Mouse (Mus musculus) small intestine, adult 2 months (tissue): Measurements from ENCODE around the gene Clock. TPM values are rescaled to one million over a fixed set of nuclear protein-coding genes. Genes with fewer than 3 reads are reported as not detected.

Source experiments
- H3K27ac ChIP-seq: fragments of 200-500 bp; 2 replicates; pipeline ENCODE4 v1.5.1; 2012; ENCODE audit warnings: low read depth, low read length, control low read depth, inconsistent platforms; ENCODE audit not compliant: insufficient read depth
- H3K27me3 ChIP-seq: fragments of 200-500 bp; 2 replicates; pipeline ENCODE4 v1.6.1; 2012; ENCODE audit warnings: mild to moderate bottlenecking, moderate library complexity, low read length, inconsistent platforms; ENCODE audit not compliant: control insufficient read depth, insufficient read depth
- H3K36me3 ChIP-seq: fragments of 200-500 bp; 2 replicates; pipeline ENCODE4 v1.6.1; 2012; ENCODE audit warnings: mild to moderate bottlenecking, low read length, control low read depth, inconsistent platforms; ENCODE audit not compliant: control insufficient read depth, insufficient read depth
- H3K4me1 ChIP-seq: fragments of 200-500 bp; 2 replicates; pipeline ENCODE4 v1.6.1; 2012; ENCODE audit warnings: low read length, inconsistent platforms, mixed read lengths; ENCODE audit not compliant: control insufficient read depth, insufficient read depth, insufficient read length
- H3K4me3 ChIP-seq: fragments of 200-500 bp; 2 replicates; pipeline ENCODE4 v1.5.1; 2012; ENCODE audit warnings: low read depth, mild to moderate bottlenecking, control low read depth, inconsistent platforms, low read length, moderate library complexity
- CTCF ChIP-seq: fragments of 200-500 bp; IDR thresholded peaks from 2 replicates; pipeline ENCODE4 v1.5.1; 2012; ENCODE audit warnings: low read depth, mild to moderate bottlenecking, control low read depth, inconsistent platforms, low read length, moderate library complexity, mixed read lengths; ENCODE audit not compliant: insufficient replicate concordance, insufficient read length; ENCODE audit errors: extremely low read depth
- POLR2A ChIP-seq: fragments of 200-500 bp; IDR thresholded peaks from 2 replicates; pipeline ENCODE4 v1.6.1; 2012; ENCODE audit warnings: low read depth, mild to moderate bottlenecking, control low read depth, inconsistent platforms, low read length, moderate library complexity
- WGBS: fragments of 180-500 bp; shearing (Covaris S2); methylation state at CpG from one replicate; pipeline ENCODE4 v1.1.7; 2018; 5-methylcytosine and 5-hydroxymethylcytosine counted together
- polyA plus RNA-seq: library from polyadenylated mRNA; depleted of rRNA; stranded (reverse); fragments of >200 nt; gene quantifications from 2 replicates; pipeline ENCODE4 v1.2.3, GENCODE M21; 2012; rRNA removed

The Clock gene
- polyA plus RNA-seq: 7.2 and 12.3 TPM in 2 replicates

DNA sequence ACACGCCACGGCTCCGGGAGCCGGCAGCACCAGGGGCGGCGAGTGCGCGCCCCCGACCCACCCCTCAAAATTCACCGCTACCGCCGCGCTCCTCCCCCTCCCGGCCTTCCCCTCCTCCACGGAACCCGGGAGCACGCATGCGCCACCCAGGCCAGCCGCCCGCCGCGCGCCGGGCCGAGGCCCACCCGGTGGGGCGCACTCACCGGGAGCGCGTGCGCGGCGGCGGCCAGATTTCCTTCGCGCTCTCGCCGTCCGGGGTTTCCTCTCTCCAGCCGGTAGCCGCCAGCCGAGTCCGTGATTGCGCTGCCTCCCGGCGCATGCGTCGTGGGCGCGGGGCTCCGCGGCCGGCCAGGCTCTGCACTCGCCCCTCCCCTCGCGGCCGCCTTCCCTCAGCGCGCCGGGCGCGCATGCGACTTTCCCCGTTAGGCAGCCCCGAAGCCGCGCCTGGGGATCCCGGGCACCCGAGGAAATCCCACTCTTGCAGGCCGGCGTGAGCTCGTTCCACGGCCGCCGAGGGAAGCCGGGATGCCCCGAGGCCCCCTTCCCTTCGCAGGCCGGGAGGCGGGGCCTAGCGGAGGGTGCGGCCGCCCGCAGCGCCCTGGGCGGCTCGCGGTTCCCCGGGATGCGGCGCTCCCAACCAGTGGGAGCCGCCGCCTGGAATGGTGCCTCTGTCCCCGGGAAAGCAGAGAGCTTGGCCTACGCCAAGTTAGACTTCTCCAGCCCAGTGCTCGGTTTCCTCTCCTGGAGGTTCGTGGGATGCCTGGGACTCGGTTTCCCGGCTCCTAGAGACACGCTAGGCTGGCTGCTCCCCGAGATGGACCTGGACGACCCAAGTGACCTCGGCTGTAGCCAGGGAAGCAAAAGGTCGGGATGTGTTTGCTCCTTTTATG, at the start of gene Clock:
TSS of gene Clock (minus strand) at position 341 of the 890 bp plus-strand sequence.
- no peaks in the 10 kb centered on the region for H3K27me3 ChIP-seq
- peak within 1 kb of the TSS; percentile 94 for H3K27ac ChIP-seq
- H3K36me3 ChIP-seq: no peaks in the 10 kb centered on the region
- H3K4me3 ChIP-seq: peak within 1 kb of the TSS; percentile 81
- H3K4me1 ChIP-seq: peaks cover 5% of the 10 kb centered on the region; the same call in 1 of the 2 replicates
- WGBS: under 1% methylated on average over 103 of the region's 104 CpGs
- TF ChIP-seq CTCF: no peak
- peak; percentile 75 for TF ChIP-seq POLR2A

DNA sequence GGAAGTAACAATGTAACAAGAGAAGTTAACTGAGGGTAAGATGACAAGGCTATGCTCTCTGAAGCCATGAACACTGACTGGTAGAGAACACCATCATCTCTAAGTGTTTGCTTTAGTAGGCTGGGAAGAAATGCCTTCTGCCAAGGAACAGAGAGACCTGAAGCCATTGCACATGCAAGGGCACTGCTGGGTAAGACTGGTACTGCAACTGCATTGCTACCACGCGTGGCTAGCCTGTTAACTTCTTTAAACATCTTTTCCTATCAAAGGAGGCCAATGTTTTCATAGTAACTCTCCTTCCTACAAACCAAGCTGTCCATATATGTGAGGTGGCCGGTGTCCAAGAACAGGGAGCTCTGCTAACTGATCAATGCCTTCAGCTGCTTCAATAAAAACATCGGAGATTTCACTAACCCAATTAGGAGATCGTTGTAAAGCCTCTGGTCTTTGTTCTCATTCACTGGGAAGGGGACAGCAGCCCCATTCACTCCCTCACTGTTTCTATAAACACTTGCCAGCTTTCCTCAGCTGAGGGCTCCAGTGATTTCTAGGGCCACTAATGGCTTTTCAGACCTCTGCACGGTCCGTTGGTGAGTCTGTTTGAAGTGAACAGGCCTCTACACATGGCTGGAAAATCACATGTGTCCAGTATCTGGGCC, 47.5 kb upstream of the Clock start:
- WGBS: 55% methylated on average over 7 of the region's 7 CpGs

DNA sequence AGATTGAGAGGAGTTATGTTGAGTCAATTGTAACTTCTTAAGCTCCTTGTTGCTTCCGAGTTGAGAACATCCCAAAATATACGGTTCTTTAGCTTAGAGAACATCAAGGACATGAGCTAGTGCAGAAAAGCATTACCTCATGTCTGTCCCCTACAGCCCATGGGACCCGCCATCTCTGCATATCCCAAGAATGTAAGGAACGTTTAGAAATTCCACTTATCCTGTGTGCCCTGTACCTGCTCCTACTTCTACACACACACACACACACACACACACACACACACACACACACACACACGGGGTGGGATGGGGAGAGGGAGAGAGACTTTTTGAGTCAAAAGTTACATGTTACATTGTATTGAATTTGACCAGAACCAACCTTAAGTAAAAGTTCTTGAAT, 46.9 kb upstream of the Clock start:
- no peaks in the 10 kb centered on the region for H3K4me1 ChIP-seq
- H3K27me3 ChIP-seq: no peaks in the 10 kb centered on the region
- H3K36me3 ChIP-seq: no peaks in the 10 kb centered on the region
- H3K27ac ChIP-seq: no peak overlapping the region
- TF ChIP-seq POLR2A (no peak), CTCF (no peak)
- H3K4me3 ChIP-seq: no peak overlapping the region
- 85% methylated on average over 5 of the region's 5 CpGs for WGBS

More for the DNA sequence above, 47.5 kb upstream of the Clock start:
- TF ChIP-seq CTCF: no peak
- H3K4me3 ChIP-seq: no peak overlapping the region
- no peaks in the 10 kb centered on the region for H3K4me1 ChIP-seq
- H3K27ac ChIP-seq: no peak overlapping the region
- no peaks in the 10 kb centered on the region for H3K27me3 ChIP-seq
- H3K36me3 ChIP-seq: no peaks in the 10 kb centered on the region

DNA sequence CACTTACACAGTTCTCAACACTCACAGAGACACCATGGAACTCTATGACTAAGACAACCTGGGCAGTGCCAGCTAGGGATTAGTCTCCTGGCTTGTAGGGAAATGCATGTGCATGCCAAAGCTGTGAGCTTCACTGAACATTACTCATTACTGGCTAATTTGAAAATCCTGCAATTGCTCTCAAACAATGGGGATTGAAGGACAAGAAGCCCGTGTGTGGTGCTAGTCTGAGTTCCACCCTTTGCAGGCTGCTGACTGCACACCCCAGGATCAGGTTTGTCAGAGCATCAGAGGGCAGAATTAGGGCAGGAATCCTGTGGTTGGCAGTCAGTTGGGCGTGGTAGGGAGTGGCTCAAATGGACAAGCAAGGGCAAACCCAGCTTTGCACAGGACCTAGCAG, 41.5 kb upstream of the Clock start:
- TF ChIP-seq POLR2A (no peak), CTCF (no peak)
- Histone ChIP-seq H3K27me3 (no peaks in the 10 kb centered on the region), H3K27ac (no peak overlapping the region), H3K4me3 (no peak overlapping the region), H3K4me1 (no peaks in the 10 kb centered on the region), H3K36me3 (no peaks in the 10 kb centered on the region)
- 34% methylated on average over 2 of the region's 2 CpGs for WGBS

DNA sequence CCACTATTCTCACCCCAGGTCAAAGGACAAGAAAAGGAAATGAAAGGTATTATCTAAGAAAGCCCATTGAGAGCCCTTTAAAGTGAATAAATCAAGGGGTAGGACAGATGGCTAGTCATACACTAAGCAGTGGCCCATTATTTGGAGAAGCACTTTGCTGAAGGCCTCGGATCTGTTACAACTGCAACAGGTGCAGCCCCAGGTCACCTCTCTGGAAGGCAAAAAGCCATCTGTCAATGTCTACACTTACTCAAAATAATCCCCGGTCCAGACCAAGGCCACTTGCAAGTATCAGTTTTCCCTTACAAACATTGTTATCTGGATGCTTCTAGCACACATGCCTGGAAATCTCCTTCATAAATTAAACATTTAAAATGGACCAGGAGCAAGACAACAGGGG, 36.3 kb upstream of the Clock start:
- TF ChIP-seq POLR2A: no peak
- TF ChIP-seq CTCF: no peak
- no peaks in the 10 kb centered on the region for H3K27me3 ChIP-seq
- H3K4me1 ChIP-seq: no peaks in the 10 kb centered on the region
- H3K36me3 ChIP-seq: no peaks in the 10 kb centered on the region
- no peak overlapping the region for H3K27ac ChIP-seq
- 50% methylated on average over 2 of the region's 2 CpGs for WGBS
- no peak overlapping the region for H3K4me3 ChIP-seq

DNA sequence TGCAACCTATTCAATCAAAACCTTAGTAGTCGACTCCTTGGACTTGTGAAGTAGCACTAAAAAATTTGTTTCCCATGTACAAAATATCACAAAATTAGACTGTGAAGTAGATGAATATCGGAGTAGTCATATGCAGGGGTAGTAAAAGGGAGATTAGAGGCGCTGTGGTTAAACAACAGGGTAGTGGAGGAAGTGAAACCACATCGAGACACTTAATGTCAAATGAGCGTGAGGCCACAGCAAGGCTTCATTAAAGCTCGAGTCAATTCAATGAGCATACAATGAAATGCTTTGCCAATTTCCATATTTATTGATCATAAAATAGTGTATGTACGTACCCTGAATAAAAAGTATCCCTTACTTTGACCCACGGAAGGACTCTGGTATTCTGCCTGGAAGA, 32.5 kb upstream of the Clock start:
- 62% methylated on average over 8 of the region's 8 CpGs for WGBS
- no peak overlapping the region for H3K4me3 ChIP-seq
- TF ChIP-seq CTCF (no peak), POLR2A (no peak)
- H3K27me3 ChIP-seq: no peaks in the 10 kb centered on the region
- H3K36me3 ChIP-seq: no peaks in the 10 kb centered on the region
- H3K27ac ChIP-seq: no peak overlapping the region
- H3K4me1 ChIP-seq: no peaks in the 10 kb centered on the region

DNA sequence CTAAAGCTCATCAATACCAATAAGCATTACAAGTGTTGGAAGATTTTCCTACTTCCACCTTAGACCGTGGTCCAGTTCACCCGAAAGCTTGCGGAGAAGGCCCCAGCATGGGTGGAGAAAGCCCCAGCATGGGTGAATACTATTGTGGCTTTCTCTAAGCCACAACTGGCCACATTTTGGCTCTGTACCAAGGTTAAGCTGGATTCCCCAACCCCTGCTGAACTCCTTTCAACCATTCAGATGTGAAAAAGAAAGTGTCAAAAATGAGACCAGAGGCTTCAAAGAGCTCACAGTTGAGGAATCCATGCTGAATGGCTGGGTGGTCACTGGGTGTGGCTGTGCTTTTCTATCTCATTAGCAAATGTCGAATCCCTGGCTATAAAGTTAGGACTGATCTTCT, 29.2 kb upstream of the Clock start:
- Histone ChIP-seq H3K27me3 (no peaks in the 10 kb centered on the region), H3K27ac (no peak overlapping the region), H3K4me1 (no peaks in the 10 kb centered on the region), H3K36me3 (no peaks in the 10 kb centered on the region), H3K4me3 (no peak overlapping the region)
- 73% methylated on average over 4 of the region's 4 CpGs for WGBS
- TF ChIP-seq POLR2A (no peak), CTCF (no peak)
